28 mouse cellular contexts compared by ENCODE assay signal in genomic region chr8:127081297-127081696, GRCm38 (mm10). TPM values are rescaled to one million over a fixed set of nuclear protein-coding genes. Genes with fewer than 3 reads are reported as not detected.
A peak's percentile ranks its signal among the peaks of the same experiment; 100 is the strongest.
DNase-seq lines count a peak whose midpoint lies in the region; ATAC-seq and TF ChIP-seq lines count a peak whose summit lies in the region.
"Had no signal": no experiment of that assay in that cellular context is flagged by ENCODE, and none has a peak within 500 bp of the region (broad histone marks: within the 10 kb centered on the region; RNA-seq: fewer than 3 reads in every experiment).

No protein-coding gene starts in this region.

- no peak for TF ChIP-seq EP300 in lung, postnatal 0 days (IDR thresholded peaks at IDR 0.05)

- H3K27ac ChIP-seq in liver, adult 2 months (replicated peaks; ENCODE audit: insufficient read depth, low read depth, low read length), result peak overlapping the region; percentile 49; the same call in 1 of the 2 replicates
- 0 out of 2 replicates have a peak overlapping the region, but pooled peaks have one; percentile 15 for H3K27ac ChIP-seq in lung, embryonic 14.5 days (ENCODE audit: low read depth)
- H3K27ac ChIP-seq in lung, postnatal 0 days (ENCODE audit: low read length), result peak overlapping the region; percentile 14; the same call in 1 of the 2 replicates
- H3K27ac ChIP-seq: embryonic facial prominence, embryonic 10.5 days; embryonic facial prominence, embryonic 13.5 days; forebrain, embryonic 12.5 days; forebrain, embryonic 15.5 days; heart, adult 2 months; heart, embryonic 10.5 days; heart, embryonic 13.5 days; hindbrain, embryonic 14.5 days had no signal

- peaks cover 52% of the 10 kb centered on the region for H3K4me1 ChIP-seq in liver, adult 2 months (ENCODE audit: control insufficient read depth, insufficient read depth, low read length)
- peaks cover 22% of the 10 kb centered on the region; the same call in 1 of the 2 replicates for H3K4me1 ChIP-seq in lung, embryonic 14.5 days (ENCODE audit: insufficient read depth)
- peaks cover 13% of the 10 kb centered on the region; the same call in 1 of the 2 replicates for H3K4me1 ChIP-seq in lung, postnatal 0 days (ENCODE audit: insufficient read depth, low read depth, low read length)

- WGBS in liver, adult 2 months, result 30% methylated on average over 3 of the region's 3 CpGs
- WGBS in lung, embryonic 14.5 days, result 57% methylated on average over 3 of the region's 3 CpGs
- 44% methylated on average over 3 of the region's 3 CpGs for WGBS in lung, postnatal 0 days

- ATAC-seq in lung, embryonic 14.5 days (ENCODE audit: insufficient read depth), result no peak
- ATAC-seq in lung, postnatal 0 days, result no peak
- ATAC-seq: activated CD4-positive, CD25-positive, alpha-beta regulatory T cell, adult 4 months; forebrain, embryonic 15.5 days had no signal

- H3K27me3 ChIP-seq in liver, adult 2 months (ENCODE audit: control insufficient read depth, insufficient read depth, low read length), result no peaks in the 10 kb centered on the region
- no peaks in the 10 kb centered on the region for H3K27me3 ChIP-seq in lung, embryonic 14.5 days (ENCODE audit: insufficient read depth, low read length)
- no peaks in the 10 kb centered on the region for H3K27me3 ChIP-seq in lung, postnatal 0 days (replicated peaks; ENCODE audit: insufficient read depth, low read length)
- H3K27me3 ChIP-seq: embryonic facial prominence, embryonic 13.5 days; forebrain, embryonic 12.5 days; forebrain, embryonic 15.5 days; heart, embryonic 13.5 days had no signal

- no peak for TF ChIP-seq CTCF in liver, adult 2 months (IDR thresholded peaks at IDR 0.05; ENCODE audit: low read depth, low read length)
- no peak for TF ChIP-seq CTCF in lung, embryonic 14.5 days (IDR thresholded peaks at IDR 0.05; ENCODE audit: low read depth)
- TF ChIP-seq CTCF in lung, postnatal 0 days (IDR thresholded peaks at IDR 0.05), result no peak

- H3K9ac ChIP-seq in liver, adult 2 months (ENCODE audit: low read depth, low read length), result no peak overlapping the region
- no peak overlapping the region for H3K9ac ChIP-seq in lung, embryonic 14.5 days
- no peak overlapping the region for H3K9ac ChIP-seq in lung, postnatal 0 days (replicated peaks; ENCODE audit: low read depth)
- H3K9ac ChIP-seq: embryonic facial prominence, embryonic 13.5 days; forebrain, embryonic 12.5 days; forebrain, embryonic 15.5 days; heart, embryonic 13.5 days; hindbrain, embryonic 14.5 days had no signal

- peak; percentile 58 for DNase-seq in liver, adult 2 months (ENCODE audit: extremely low read depth, low read depth, low spot score)
- DNase-seq in liver, result no peak
- no peak for DNase-seq in lung, embryonic 14.5 days
- no peak for DNase-seq in lung, postnatal 14 days
- DNase-seq in lung, postnatal 0 days (ENCODE audit: low spot score), result no peak
- DNase-seq in lung, postnatal 36 days, result no peak
- DNase-seq: adrenal gland, adult 8-10 months; adrenal gland, postnatal 25 days; cerebellum, adult 11-12 months; cerebellum, adult 8-10 months; cerebellum, postnatal 10 days; cerebellum, postnatal 36 days; embryo, embryonic 11 days; gastrocnemius, postnatal 10 days; gastrocnemius, postnatal 36 days; heart, adult 2 months; heart, postnatal 14 days; heart, postnatal 4 days had no signal

- peaks cover 58% of the 10 kb centered on the region for H3K79me2 ChIP-seq in liver, adult 2 months (ENCODE audit: control insufficient read depth, insufficient read depth, low read length)

- H3K4me2 ChIP-seq in lung, embryonic 14.5 days, result no peak overlapping the region
- H3K4me2 ChIP-seq in lung, postnatal 0 days (replicated peaks; ENCODE audit: low read depth, low read length), result no peak overlapping the region
- H3K4me2 ChIP-seq: embryonic facial prominence, embryonic 13.5 days; forebrain, embryonic 12.5 days; forebrain, embryonic 15.5 days; heart, embryonic 13.5 days; hindbrain, embryonic 14.5 days had no signal

- no peak overlapping the region for H3K4me3 ChIP-seq in liver, adult 2 months (ENCODE audit: insufficient read depth, low read depth, low read length)
- no peak overlapping the region for H3K4me3 ChIP-seq in lung, embryonic 14.5 days (ENCODE audit: low read depth, low read length)
- no peak overlapping the region for H3K4me3 ChIP-seq in lung, postnatal 0 days (ENCODE audit: low read depth, low read length)
- H3K4me3 ChIP-seq: embryonic facial prominence, embryonic 10.5 days; embryonic facial prominence, embryonic 13.5 days; erythroblast, embryonic 14.5 days; forebrain, embryonic 12.5 days; forebrain, embryonic 15.5 days; heart, adult 2 months; heart, embryonic 10.5 days; heart, embryonic 13.5 days had no signal

- no peak for TF ChIP-seq POLR2A in liver, adult 2 months (IDR thresholded peaks at IDR 0.05; ENCODE audit: extremely low read depth, insufficient read depth, low read length)

- H3K9me3 ChIP-seq in lung, embryonic 14.5 days (ENCODE audit: low read depth, low read length), result no peaks in the 10 kb centered on the region
- no peaks in the 10 kb centered on the region for H3K9me3 ChIP-seq in lung, postnatal 0 days (ENCODE audit: low read length)
- H3K9me3 ChIP-seq: embryonic facial prominence, embryonic 10.5 days; embryonic facial prominence, embryonic 13.5 days; forebrain, embryonic 12.5 days; forebrain, embryonic 15.5 days; heart, embryonic 10.5 days; heart, embryonic 13.5 days had no signal

- H3K36me3 ChIP-seq in liver, adult 2 months (ENCODE audit: control insufficient read depth, insufficient read depth, low read length), result no peaks in the 10 kb centered on the region
- no peaks in the 10 kb centered on the region for H3K36me3 ChIP-seq in lung, embryonic 14.5 days (ENCODE audit: insufficient read depth)
- no peaks in the 10 kb centered on the region for H3K36me3 ChIP-seq in lung, postnatal 0 days (ENCODE audit: insufficient read depth, low read length)
- H3K36me3 ChIP-seq: embryonic facial prominence, embryonic 10.5 days; embryonic facial prominence, embryonic 13.5 days; forebrain, embryonic 12.5 days; forebrain, embryonic 15.5 days; heart, embryonic 10.5 days; heart, embryonic 13.5 days had no signal

RNA-seq across cellular contexts. Expression of gene Pard3, which starts 17.6 kb away (rescaled TPM):
- 47.4 and 54.9 TPM in 2 replicates for total RNA-seq in liver, adult 2 months (2014; rRNA removed)
- 61.4 and 62.4 TPM in 2 replicates for polyA plus RNA-seq in liver, adult 2 months (2012; rRNA removed)
- 32.2 and 33.8 TPM in 2 replicates for polyA plus RNA-seq in lung, embryonic 14.5 days (2014; fragmentation: Nextera tagmentation; extraction: Ambion mirVana)
- 13.2 and 16.2 TPM in 2 replicates for polyA plus RNA-seq in lung, postnatal 0 days (2015; fragmentation: Nextera tagmentation; extraction: Ambion mirVana)
- total RNA-seq: granulocyte monocyte progenitor cell, adult 5-6 weeks had no signal
